Mouse (Mus musculus): Measurements from ENCODE around the gene Slc17a8. TPM values are rescaled to one million over a fixed set of nuclear protein-coding genes. Genes with fewer than 3 reads are reported as not detected.
"Not testable (repeated sequence)": the region's sequence is repeated elsewhere in the genome, so short reads cannot be mapped to it uniquely, and the experiment has no call there.

Slc17a8 gene
- polyA plus RNA-seq, 1 experiment from 2014 or later = not detected

DNA sequence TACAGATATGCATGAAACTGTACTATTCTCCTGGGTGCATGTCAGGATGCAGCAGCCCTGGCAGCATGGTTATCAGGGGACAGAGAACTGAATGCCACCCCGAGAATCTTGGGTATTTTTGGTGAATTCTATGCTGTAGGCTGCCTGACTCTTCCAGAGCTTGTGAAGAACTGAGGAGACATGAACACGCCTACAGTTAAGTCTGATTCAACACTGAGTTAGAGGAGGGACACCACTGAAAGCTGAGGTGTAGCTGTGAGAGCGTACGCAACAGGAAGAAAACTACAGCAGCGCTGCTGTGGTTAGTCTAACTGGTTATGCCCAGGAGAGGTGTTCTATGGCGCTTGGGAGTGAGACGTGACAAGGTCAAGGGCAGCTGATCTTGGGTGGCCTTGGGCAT is 67.2 kb downstream of the Slc17a8 start:
- not testable (repeated sequence) for H3K4me1 ChIP-seq (ENCODE audit: control insufficient read depth, insufficient read depth, low read length); H3K9me3 ChIP-seq (ENCODE audit: control insufficient read depth, low read length); ATAC-seq (ENCODE audit: insufficient read depth, low FRiP score, low TSS enrichment); H3K36me3 ChIP-seq (ENCODE audit: control insufficient read depth, insufficient read depth, low read length); H3K27ac ChIP-seq (ENCODE audit: low read depth, low read length); H3K4me2 ChIP-seq (ENCODE audit: low read depth); H3K4me3 ChIP-seq (ENCODE audit: low read depth, low read length); H3K9ac ChIP-seq (ENCODE audit: low read length); H3K27me3 ChIP-seq (ENCODE audit: control insufficient read depth, insufficient read depth, low read length); DNase-seq (ENCODE audit: low spot score)
- 86% methylated on average over 7 of the region's 7 CpGs for WGBS

DNA sequence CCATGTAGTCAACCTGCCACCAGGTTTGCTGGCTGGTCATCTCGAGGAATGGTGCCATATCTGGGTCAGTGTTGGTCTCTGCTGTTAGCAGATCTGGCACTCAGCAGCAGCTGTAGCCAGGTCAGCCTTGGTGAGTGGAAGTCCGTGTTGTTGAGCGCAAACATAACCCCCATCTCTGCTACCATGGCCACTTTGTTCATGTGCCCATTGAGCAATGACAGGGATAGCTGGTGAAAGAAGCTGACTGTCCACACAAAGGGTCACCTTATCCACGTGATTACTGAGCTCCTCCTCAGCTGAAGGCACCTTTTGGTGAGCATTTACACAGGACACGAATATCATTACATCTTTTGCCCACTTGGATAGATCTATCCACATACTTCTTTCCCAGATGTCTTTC is 68.0 kb downstream of the Slc17a8 start:
- H3K4me2 ChIP-seq (ENCODE audit: low read depth) = no peak overlapping the region
- ATAC-seq (ENCODE audit: insufficient read depth, low FRiP score, low TSS enrichment) = no peak
- no peaks in the 10 kb centered on the region for H3K36me3 ChIP-seq (ENCODE audit: control insufficient read depth, insufficient read depth, low read length)
- H3K27me3 ChIP-seq (ENCODE audit: control insufficient read depth, insufficient read depth, low read length) = no peaks in the 10 kb centered on the region
- H3K9ac ChIP-seq (ENCODE audit: low read length) = no peak overlapping the region
- H3K4me1 ChIP-seq (ENCODE audit: control insufficient read depth, insufficient read depth, low read length) = no peaks in the 10 kb centered on the region
- no peak for DNase-seq (ENCODE audit: low spot score)
- no peaks in the 10 kb centered on the region for H3K9me3 ChIP-seq (ENCODE audit: control insufficient read depth, low read length)
- H3K27ac ChIP-seq (ENCODE audit: low read depth, low read length) = no peak overlapping the region
- H3K4me3 ChIP-seq (ENCODE audit: low read depth, low read length) = no peak overlapping the region
- WGBS = 86% methylated on average over 5 of the region's 5 CpGs

DNA sequence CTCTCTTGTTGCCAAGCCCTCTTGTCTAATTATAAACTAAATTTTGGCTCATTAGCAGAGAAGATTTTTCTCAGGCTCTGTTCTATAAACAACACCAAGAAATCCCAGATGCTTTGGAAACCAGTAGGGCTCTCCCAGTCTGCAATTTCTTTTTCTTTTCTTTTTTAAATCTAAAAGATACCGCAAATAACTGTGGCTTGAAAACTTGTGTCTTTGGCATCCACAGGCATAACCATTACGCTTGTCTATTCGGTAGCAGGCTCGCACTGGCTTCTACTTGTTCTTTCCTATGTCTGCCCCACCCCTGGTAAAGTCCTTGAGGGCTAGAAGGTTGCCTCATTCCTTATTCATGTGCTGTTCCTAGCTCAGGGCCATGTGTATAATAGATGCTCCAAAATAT is 69.4 kb downstream of the Slc17a8 start:
- no peaks in the 10 kb centered on the region for H3K9me3 ChIP-seq (ENCODE audit: control insufficient read depth, low read length)
- H3K4me2 ChIP-seq (ENCODE audit: low read depth) = no peak overlapping the region
- H3K4me1 ChIP-seq (ENCODE audit: control insufficient read depth, insufficient read depth, low read length) = no peaks in the 10 kb centered on the region
- 87% methylated on average over 4 of the region's 4 CpGs for WGBS
- H3K27ac ChIP-seq (ENCODE audit: low read depth, low read length) = no peak overlapping the region
- no peak overlapping the region for H3K4me3 ChIP-seq (ENCODE audit: low read depth, low read length)
- H3K27me3 ChIP-seq (ENCODE audit: control insufficient read depth, insufficient read depth, low read length) = no peaks in the 10 kb centered on the region
- no peak overlapping the region for H3K9ac ChIP-seq (ENCODE audit: low read length)
- DNase-seq (ENCODE audit: low spot score) = no peak
- ATAC-seq (ENCODE audit: insufficient read depth, low FRiP score, low TSS enrichment) = no peak
- no peaks in the 10 kb centered on the region for H3K36me3 ChIP-seq (ENCODE audit: control insufficient read depth, insufficient read depth, low read length)

DNA sequence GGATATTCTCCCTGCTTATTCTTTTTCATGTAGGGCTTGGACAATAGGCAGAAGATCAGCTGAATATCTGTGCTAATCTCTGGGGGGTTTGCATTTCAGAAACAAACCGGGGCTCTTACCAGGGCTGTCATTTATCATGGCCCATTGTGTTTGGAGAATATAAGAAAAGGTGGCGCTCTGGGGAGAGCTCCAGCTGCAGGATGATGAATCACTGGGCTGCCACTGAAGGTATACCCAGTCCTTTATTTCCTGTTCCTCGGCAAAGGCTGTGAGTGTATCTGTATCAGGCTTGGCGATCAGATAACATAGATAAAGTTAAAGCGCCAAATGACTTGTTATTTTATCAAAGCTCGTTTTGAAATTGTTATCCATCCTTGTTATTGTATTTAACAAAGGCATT is 73.0 kb downstream of the Slc17a8 start:
- H3K4me3 ChIP-seq (ENCODE audit: low read depth, low read length) = no peak overlapping the region
- ATAC-seq (ENCODE audit: insufficient read depth, low FRiP score, low TSS enrichment) (no peak; the same call in 1 of the 2 replicates), DNase-seq (ENCODE audit: low spot score) (peak; percentile 32)
- H3K9ac ChIP-seq (ENCODE audit: low read length) = no peak overlapping the region
- 53% methylated on average over 6 of the region's 6 CpGs for WGBS
- H3K27ac ChIP-seq (ENCODE audit: low read depth, low read length) = no peak overlapping the region
- no peaks in the 10 kb centered on the region for H3K27me3 ChIP-seq (ENCODE audit: control insufficient read depth, insufficient read depth, low read length)
- H3K9me3 ChIP-seq (ENCODE audit: control insufficient read depth, low read length) = no peaks in the 10 kb centered on the region
- H3K36me3 ChIP-seq (ENCODE audit: control insufficient read depth, insufficient read depth, low read length) = no peaks in the 10 kb centered on the region
- H3K4me1 ChIP-seq (ENCODE audit: control insufficient read depth, insufficient read depth, low read length) = no peaks in the 10 kb centered on the region
- no peak overlapping the region for H3K4me2 ChIP-seq (ENCODE audit: low read depth)

DNA sequence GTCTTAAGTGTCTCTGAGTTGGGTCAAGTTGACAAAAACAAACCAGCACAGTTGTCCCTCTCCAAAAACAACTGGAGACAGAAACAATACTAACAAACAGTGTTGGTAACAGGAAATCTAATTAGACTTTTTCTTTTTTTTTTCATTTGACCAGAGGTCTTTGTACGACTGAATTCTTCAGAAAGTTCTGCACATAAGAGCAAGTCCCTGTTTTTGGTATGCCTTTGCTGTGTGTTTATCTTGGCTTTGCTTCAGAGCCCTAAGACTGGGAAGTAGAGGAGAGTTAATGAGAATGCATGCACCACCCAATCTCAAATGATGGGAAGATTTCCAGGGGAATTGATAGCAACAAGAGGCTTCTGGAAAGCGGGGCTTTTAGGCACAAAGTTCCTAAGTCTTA is 74.1 kb downstream of the Slc17a8 start:
- no peak overlapping the region for H3K9ac ChIP-seq (ENCODE audit: low read length)
- H3K4me1 ChIP-seq (ENCODE audit: control insufficient read depth, insufficient read depth, low read length) = no peaks in the 10 kb centered on the region
- DNase-seq (ENCODE audit: low spot score) = no peak
- no peaks in the 10 kb centered on the region for H3K9me3 ChIP-seq (ENCODE audit: control insufficient read depth, low read length)
- H3K27ac ChIP-seq (ENCODE audit: low read depth, low read length) = no peak overlapping the region
- H3K27me3 ChIP-seq (ENCODE audit: control insufficient read depth, insufficient read depth, low read length) = no peaks in the 10 kb centered on the region
- WGBS = 79% methylated on average over 2 of the region's 2 CpGs
- H3K36me3 ChIP-seq (ENCODE audit: control insufficient read depth, insufficient read depth, low read length) = no peaks in the 10 kb centered on the region
- no peak overlapping the region for H3K4me2 ChIP-seq (ENCODE audit: low read depth)
- H3K4me3 ChIP-seq (ENCODE audit: low read depth, low read length) = no peak overlapping the region
- no peak for ATAC-seq (ENCODE audit: insufficient read depth, low FRiP score, low TSS enrichment)

DNA sequence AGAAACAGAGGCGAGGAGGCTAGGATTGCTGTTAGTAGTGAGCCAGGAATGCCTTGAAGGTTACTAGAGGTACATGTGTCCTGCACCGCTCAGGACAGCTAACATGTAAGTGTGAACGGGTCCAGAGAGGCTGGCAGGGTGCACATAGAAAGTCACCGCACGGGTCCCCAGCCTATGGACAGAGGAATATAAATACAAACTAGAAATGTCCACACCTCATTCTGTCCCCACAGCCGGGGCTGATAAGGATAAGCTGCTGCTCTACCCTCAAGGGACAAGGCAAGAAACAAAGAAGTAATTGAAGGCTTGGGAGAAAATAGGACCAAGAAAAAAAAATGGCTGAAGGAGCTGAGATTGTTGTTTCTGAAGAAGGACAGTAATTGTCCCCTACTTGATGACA is 77.2 kb downstream of the Slc17a8 start:
- DNase-seq (ENCODE audit: low spot score) (no peak), ATAC-seq (ENCODE audit: insufficient read depth, low FRiP score, low TSS enrichment) (no peak)
- Histone ChIP-seq H3K27me3 (ENCODE audit: control insufficient read depth, insufficient read depth, low read length) (no peaks in the 10 kb centered on the region), H3K36me3 (ENCODE audit: control insufficient read depth, insufficient read depth, low read length) (no peaks in the 10 kb centered on the region), H3K4me3 (ENCODE audit: low read depth, low read length) (no peak overlapping the region), H3K4me1 (ENCODE audit: control insufficient read depth, insufficient read depth, low read length) (no peaks in the 10 kb centered on the region), H3K27ac (ENCODE audit: low read depth, low read length) (no peak overlapping the region), H3K9ac (ENCODE audit: low read length) (no peak overlapping the region), H3K9me3 (ENCODE audit: control insufficient read depth, low read length) (no peaks in the 10 kb centered on the region), H3K4me2 (ENCODE audit: low read depth) (no peak overlapping the region)
- WGBS = 75% methylated on average over 6 of the region's 6 CpGs

DNA sequence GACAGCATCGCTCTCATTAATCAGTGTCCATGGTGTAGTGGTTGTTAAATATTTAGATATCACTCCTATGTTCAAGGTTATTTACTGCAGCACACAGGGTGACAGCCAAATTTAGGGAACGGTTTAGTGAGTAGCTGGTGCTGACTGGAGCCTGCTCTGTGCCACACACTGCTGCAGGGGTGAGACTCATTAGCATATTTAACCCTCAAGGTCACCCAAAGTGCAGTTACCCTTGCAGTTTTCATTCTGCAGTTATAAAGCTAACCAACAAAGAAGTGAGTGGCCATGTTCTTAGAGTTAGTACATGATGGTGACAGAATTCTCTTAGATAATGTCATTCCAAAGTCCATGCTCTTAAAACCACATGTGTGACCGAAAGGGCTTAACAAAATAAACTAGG is 78.7 kb downstream of the Slc17a8 start:
- WGBS = 86% methylated on average over 3 of the region's 3 CpGs
- Histone ChIP-seq H3K27ac (ENCODE audit: low read depth, low read length) (no peak overlapping the region), H3K9me3 (ENCODE audit: control insufficient read depth, low read length) (no peaks in the 10 kb centered on the region)

DNA sequence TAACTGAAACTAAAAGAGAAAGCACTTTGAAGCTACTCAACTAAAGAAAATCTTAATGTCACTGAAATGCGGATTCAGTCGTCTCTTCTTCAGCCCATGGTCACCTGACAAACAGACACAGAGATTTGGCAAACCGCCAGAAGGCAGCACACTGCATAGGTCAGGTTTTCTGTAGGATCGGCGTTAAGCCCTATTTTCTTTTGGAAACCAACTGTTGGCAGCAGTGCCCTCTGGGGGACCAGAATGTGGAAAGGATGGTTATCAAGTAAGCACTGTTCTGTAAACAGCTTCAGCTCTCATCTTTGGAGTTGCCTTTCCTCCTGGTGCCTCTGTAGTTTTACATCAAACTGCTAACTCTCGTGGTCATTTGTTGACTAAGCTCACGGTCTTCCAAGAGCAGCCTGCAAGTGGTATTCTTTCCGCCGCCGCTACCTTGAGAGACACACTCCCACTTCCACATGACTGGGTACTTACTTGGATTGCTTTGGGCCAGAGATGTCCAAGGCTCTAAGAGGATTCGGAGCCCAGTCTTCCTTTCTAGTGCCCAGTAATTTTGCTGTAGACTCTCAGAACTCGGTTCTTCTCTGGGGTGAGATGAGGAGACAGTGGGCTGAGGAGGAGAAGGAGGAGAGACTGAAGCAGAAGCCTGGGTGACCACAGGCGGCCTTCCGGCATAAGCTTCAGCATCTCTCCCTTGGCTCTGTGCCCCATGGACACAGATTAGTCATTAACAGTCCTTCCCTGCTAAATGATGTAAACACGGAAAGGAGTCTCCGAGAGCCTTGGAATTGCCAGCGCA is 87.9 kb downstream of the Slc17a8 start, which contains the start of gene Nr1h4:
TSS of gene Nr1h4 (minus strand) at position 657 of the 799 bp plus-strand sequence.
- Histone ChIP-seq H3K4me1 (ENCODE audit: control insufficient read depth, insufficient read depth, low read length) (no peaks in the 10 kb centered on the region), H3K4me2 (ENCODE audit: low read depth) (no peak within 1 kb of the TSS), H3K27ac (ENCODE audit: low read depth, low read length) (no peak within 1 kb of the TSS), H3K4me3 (ENCODE audit: low read depth, low read length) (no peak within 1 kb of the TSS), H3K9me3 (ENCODE audit: control insufficient read depth, low read length) (no peaks in the 10 kb centered on the region), H3K9ac (ENCODE audit: low read length) (no peak within 1 kb of the TSS), H3K36me3 (ENCODE audit: control insufficient read depth, insufficient read depth, low read length) (no peaks in the 10 kb centered on the region), H3K27me3 (ENCODE audit: control insufficient read depth, insufficient read depth, low read length) (no peaks in the 10 kb centered on the region)
- WGBS = 90% methylated on average over 17 of the region's 17 CpGs
- ATAC-seq (ENCODE audit: insufficient read depth, low FRiP score, low TSS enrichment) (no peak), DNase-seq (ENCODE audit: low spot score) (no peak)

More for the DNA sequence above, 78.7 kb downstream of the Slc17a8 start:
- ATAC-seq (ENCODE audit: insufficient read depth, low FRiP score, low TSS enrichment) (no peak), DNase-seq (ENCODE audit: low spot score) (no peak)
- no peak overlapping the region for H3K4me2 ChIP-seq (ENCODE audit: low read depth)
- no peak overlapping the region for H3K9ac ChIP-seq (ENCODE audit: low read length)
- no peaks in the 10 kb centered on the region for H3K36me3 ChIP-seq (ENCODE audit: control insufficient read depth, insufficient read depth, low read length)
- no peaks in the 10 kb centered on the region for H3K4me1 ChIP-seq (ENCODE audit: control insufficient read depth, insufficient read depth, low read length)
- no peaks in the 10 kb centered on the region for H3K27me3 ChIP-seq (ENCODE audit: control insufficient read depth, insufficient read depth, low read length)
- H3K4me3 ChIP-seq (ENCODE audit: low read depth, low read length) = no peak overlapping the region

DNA sequence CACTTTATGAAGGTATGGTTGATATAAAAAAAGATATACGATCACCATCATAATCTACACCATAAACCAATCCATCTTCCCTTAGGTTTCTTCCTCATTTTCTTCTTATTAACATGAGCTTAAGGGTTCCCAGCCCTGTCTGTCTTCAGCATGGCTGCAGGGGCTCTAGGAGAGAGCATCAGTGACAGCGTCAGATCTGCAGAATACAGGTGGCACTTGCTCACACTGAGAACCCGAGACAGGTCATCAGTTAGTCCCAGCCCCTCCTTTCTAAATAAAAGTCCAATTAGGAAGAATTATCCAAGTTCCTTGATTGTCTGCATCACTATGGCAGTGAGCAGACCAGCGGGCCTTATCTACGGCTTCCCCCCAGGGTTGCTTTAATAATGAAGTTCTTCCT is 88.6 kb downstream of the Slc17a8 start:
- Histone ChIP-seq H3K36me3 (ENCODE audit: control insufficient read depth, insufficient read depth, low read length) (no peaks in the 10 kb centered on the region), H3K9ac (ENCODE audit: low read length) (no peak overlapping the region), H3K4me2 (ENCODE audit: low read depth) (no peak overlapping the region), H3K4me1 (ENCODE audit: control insufficient read depth, insufficient read depth, low read length) (no peaks in the 10 kb centered on the region), H3K27ac (ENCODE audit: low read depth, low read length) (no peak overlapping the region), H3K27me3 (ENCODE audit: control insufficient read depth, insufficient read depth, low read length) (no peaks in the 10 kb centered on the region), H3K9me3 (ENCODE audit: control insufficient read depth, low read length) (no peaks in the 10 kb centered on the region), H3K4me3 (ENCODE audit: low read depth, low read length) (no peak overlapping the region)
- ATAC-seq (ENCODE audit: insufficient read depth, low FRiP score, low TSS enrichment) = no peak
- WGBS = 91% methylated on average over 5 of the region's 5 CpGs
- no peak for DNase-seq (ENCODE audit: low spot score)

Data from neural tube, embryonic 11.5 days (tissue).